Mouse (Mus musculus) CD8-positive naive resting alpha-beta T cell, adult 2 months (primary cell): ENCODE data around the gene Bach2.

Experiments used
- DNase-seq, 2 experiments: peaks; one replicate each; pipeline ENCODE4 v3.0.0; 2022; ENCODE audit warnings: low read depth in 2 of 2, low spot score in 2 of 2

Gene Bach2

GRCm38 (mm10) chr4:32386346-32386745 lies 147.7 kb downstream of the Bach2 start:
- DNase-seq = no peak

DNA sequence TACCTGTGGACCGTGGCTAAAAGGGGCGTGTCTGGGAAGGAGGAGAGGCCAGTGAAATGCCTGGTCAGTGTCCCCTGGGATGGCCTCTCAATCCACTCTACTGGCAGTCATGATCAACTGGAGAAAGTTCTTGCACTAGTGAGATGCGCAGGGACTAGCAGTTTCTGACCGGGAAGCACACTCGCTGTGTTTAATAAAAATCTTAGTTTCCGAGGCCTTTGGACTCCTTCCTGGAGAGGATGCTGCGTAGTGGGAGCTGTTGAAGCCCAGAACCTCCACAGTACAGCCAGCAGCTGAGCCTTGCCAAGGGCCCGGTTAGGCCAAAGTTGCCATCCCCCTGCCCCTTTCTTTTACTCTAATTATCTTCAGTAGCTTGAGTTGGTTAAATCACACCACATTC lies 148.3 kb downstream of the Bach2 start:
- DNase-seq = no peak

GRCm38 (mm10) chr4:32387479-32388240 lies 149.1 kb downstream of the Bach2 start:
- peak; percentile 63 to 76 for DNase-seq

- peak in 1 of 2 experiments; percentile 31 for DNase-seq
Measured at GRCm38 (mm10) chr4:32388564-32388963, 150.0 kb downstream of the Bach2 start.

- no peak for DNase-seq
Measured at GRCm38 (mm10) chr4:32389107-32389800, 150.7 kb downstream of the Bach2 start.

- DNase-seq = no peak
Measured at GRCm38 (mm10) chr4:32391260-32391659, 152.7 kb downstream of the Bach2 start.

DNA sequence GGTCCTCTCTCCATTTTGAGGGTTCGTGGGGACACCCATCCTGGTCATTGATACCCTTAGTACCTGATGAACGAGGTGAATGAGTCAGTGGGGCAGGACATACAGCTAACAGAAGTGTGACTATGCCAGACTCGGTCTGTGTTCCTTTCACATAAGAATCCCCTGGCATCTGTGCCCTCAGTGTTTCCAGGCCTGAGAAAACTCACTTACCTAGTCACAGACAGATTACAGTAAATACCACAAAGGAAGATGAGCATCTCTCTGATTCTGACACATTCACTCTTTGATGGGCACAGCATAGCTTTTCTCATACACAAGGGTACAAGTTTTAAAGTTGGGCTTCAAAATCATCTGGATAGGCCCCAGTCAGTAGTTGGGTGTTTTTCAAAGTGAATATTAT lies 154.6 kb downstream of the Bach2 start:
- DNase-seq = no peak

DNA sequence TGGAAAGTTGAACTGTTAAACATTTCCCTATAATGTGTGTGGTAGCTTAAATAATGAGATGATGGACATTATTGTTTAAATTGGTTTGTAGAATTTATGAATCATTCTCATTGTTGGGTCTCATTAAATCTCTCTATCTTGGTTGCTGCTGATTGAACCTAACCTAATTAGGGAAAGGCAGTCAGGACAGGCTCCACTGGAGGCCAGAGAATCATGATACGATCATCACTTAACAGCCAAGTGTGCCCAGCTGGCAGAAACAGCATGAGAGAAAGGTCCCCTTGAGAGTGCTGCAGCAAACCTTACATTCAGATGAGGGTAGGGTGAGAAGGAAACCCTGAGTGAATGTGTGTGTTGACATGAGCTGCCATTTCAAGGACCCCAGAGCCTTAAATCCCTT lies 155.3 kb downstream of the Bach2 start:
- DNase-seq = no peak

DNA sequence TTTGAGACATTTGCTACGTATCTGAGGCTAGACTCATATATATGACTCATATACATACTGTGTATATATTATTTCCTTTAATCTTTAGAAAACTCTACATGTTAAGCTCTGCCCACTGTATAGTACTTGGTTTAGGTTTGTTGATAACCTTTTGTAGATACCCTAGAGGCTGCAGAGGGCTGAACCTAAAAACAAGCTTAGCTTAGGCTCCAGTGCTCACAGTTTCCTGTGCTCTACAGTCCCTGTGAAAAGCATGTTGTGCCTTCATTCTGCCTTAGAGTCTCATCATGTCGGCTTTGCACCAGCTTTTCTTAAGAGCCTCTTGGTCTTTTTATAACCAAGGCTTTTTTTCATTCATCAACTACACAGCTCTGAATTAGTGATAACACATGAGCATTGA lies 156.2 kb downstream of the Bach2 start:
- DNase-seq = no peak

DNA sequence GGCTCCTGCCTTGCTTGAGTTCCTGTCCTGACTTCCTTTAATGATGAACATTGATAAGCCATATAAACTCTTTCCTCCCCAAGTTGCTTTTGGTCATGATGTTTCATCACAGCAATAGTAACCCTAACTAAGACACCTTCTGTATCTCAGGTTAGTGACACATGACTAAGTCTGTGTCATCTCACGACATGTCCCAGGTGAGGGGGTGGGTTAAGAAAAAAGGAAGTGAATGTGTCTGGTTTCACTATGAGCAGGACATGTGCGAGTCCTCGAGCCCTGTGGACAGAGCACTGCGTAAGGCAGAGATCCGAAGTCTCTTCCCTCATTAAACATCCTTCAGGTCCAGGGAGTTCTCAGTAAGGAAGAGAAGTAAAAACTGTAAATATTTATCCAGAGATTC lies 162.9 kb downstream of the Bach2 start:
- no peak for DNase-seq

- no peak for DNase-seq
Measured at GRCm38 (mm10) chr4:32403506-32403905, 164.9 kb downstream of the Bach2 start.

- no peak for DNase-seq
Measured at GRCm38 (mm10) chr4:32405149-32405882, 166.7 kb downstream of the Bach2 start.

GRCm38 (mm10) chr4:32405985-32406384 lies 167.4 kb downstream of the Bach2 start:
- DNase-seq = no peak

- DNase-seq = no peak
Measured at GRCm38 (mm10) chr4:32408535-32408934, 169.9 kb downstream of the Bach2 start.

DNA sequence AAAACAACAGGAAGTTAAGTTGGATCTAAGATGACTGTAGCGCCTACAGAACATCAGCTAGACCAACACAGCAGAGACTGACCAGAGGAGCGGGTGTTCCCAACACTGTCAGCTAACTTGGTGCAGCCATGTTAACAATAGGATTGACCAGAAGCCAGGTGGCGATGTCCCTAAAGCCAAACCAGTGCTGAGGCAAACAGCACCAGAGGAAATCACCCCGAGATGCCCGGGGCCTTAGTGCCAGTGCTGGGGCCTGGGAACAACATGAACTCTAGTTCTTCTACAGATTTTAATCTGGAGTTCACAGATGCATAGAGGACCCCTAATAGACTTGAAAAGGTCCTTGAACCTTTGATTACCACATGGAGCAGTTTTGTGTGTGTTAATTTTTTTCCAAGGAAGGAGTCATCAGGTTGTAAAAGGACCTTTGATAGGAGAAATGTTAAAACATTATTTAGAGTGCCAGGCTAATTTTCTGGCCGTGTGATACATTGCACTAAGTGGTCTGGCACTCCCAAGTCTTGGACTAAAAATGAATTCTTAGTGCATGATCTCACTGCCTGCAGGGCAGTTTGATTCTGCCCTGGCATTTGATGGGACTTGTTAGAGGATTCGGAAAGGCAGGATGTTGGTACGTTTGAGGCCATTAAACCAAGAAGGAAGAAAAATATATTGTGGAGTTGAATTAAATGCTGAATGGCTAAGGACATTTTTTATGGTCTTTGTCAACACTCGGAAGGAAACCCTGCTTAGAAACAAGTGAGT lies 170.7 kb downstream of the Bach2 start:
- DNase-seq = no peak

DNA sequence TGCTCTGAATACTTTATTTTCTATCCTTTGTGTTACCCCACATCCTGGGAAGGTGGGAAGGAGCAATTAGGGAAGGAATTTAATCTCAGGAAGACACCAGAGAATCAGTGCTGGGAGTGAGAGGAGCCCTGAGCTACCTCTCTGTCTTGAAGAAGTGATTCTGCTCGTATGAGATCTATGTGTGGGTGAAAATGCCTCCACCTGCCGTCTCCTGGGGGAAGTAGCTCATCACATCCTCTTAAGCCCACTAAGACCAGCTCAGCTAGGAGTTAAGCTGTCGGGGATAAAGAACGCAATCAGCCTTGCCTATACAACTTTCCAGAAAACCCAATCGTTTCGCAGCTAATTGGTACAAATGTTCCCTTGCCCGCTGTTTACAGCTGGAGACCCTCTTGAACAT lies 174.5 kb downstream of the Bach2 start:
- DNase-seq = peak in 1 of 2 experiments; percentile 51

DNA sequence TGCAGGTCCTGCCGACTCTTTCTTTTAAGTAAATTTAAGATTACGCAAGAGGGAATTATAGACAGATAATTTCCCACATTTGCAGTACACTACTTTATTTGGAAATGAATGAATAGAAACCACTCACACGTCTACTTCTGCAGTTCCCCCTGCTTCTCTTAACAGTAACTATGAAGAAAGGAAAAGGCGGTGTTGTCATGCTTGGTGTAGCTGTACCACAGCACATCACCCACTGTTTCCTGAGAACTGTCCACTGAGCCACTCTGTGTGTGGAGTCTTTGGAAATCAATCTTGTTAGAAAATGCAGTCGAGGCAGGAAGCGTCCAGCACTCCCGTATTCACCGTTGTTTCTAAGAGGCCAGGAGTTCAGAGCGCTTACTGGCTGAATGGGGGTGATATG lies 174.9 kb downstream of the Bach2 start:
- DNase-seq = no peak

DNA sequence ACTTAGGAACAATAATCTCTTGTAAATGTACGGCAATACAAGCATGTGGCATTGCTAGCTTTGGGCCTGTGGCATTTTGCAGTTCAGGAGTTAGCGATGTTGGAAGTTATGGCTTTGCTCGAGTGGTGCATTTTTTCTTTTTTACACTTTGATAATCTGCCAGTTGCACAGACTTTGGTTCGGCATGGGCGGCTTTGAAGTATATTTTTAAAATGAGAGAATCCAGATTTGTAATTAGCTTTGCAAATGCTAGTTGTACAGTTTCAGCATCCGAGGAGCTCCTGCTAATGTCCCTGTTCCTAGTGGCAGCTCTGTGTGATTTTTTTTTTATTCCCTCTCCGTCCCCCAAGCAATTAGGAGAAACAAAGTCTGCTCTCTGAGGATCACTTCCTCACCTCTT lies 176.4 kb downstream of the Bach2 start:
- no peak for DNase-seq

- no peak for DNase-seq
Measured at GRCm38 (mm10) chr4:32417939-32418338, 179.3 kb downstream of the Bach2 start.

DNA sequence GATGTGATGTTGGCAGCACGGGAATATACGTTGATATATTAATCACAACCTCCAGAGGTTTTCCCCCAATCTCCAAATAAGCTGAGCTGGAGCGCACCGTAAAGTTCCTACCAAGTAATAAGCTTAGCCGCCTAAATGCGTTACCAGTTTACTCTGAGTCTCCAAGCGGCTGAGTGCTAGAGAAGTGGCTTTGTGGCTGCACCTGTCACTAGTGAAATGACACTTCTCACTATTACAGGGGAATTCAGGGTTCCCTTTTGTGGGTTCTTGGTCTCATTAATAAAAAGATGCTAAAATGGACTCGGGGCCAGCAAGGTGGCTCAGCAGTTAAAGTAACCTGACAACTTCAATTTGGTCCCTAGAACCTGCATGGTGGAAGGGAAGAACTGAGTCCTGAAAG lies 183.0 kb downstream of the Bach2 start:
- DNase-seq = no peak

- DNase-seq = no peak
Measured at GRCm38 (mm10) chr4:32422427-32422826, 183.8 kb downstream of the Bach2 start.
